Comparison of ENCODE assay signal across 30 mouse cellular contexts in the genomic region with DNA sequence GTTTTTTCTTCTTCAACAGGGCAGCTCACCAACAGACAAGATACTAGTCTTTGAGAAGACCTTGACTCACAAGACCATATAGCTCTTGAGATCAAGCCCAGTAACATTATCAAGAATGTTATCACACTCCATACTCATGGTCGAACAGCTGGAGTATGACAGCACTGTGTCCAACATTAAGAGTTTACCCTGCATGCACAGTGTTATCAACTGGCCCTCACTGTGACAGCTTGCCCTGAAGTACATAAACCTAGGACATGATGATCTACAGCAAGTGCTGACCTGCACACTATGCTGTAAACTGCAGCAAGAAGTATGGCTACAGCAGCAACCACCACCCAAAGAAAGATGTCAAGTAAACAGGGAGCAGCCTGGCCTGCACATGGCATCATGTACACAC. TPM values are rescaled to one million over a fixed set of nuclear protein-coding genes. Genes with fewer than 3 reads are reported as not detected.
DNase-seq lines count a peak whose midpoint lies in the region; ATAC-seq and TF ChIP-seq lines count a peak whose summit lies in the region.
"Had no signal": no experiment of that assay in that cellular context is flagged by ENCODE, and none has a peak within 500 bp of the region (broad histone marks: within the 10 kb centered on the region; RNA-seq: fewer than 3 reads in every experiment).

No protein-coding gene starts in this region.

- no peaks in the 10 kb centered on the region; the same call in 1 of the 2 replicates for H3K36me3 ChIP-seq in heart, postnatal 0 days (replicated peaks; ENCODE audit: control insufficient read depth, insufficient read depth, low read length)
- H3K36me3 ChIP-seq in megakaryocyte, embryonic 14.5 days (replicated peaks; ENCODE audit: low read length), result peaks cover 42% of the 10 kb centered on the region
- H3K36me3 ChIP-seq in liver, embryonic 14.5 days (replicated peaks; ENCODE audit: control insufficient read depth, insufficient read depth, low read depth), result no peaks in the 10 kb centered on the region; the same call in none of the 2 replicates
- no peaks in the 10 kb centered on the region for H3K36me3 ChIP-seq in midbrain, embryonic 15.5 days (replicated peaks)
- H3K36me3 ChIP-seq: forebrain, embryonic 12.5 days had no signal

- peaks cover 3% of the 10 kb centered on the region; the same call in 1 of the 2 replicates for H3K4me1 ChIP-seq in heart, postnatal 0 days (ENCODE audit: control insufficient read depth, insufficient read depth)
- H3K4me1 ChIP-seq in megakaryocyte, embryonic 14.5 days, result peaks cover 66% of the 10 kb centered on the region
- peaks cover 13 to 24% of the 10 kb centered on the region in 2 experiments for H3K4me1 ChIP-seq in liver, embryonic 14.5 days (replicated peaks; ENCODE audit: control insufficient read depth in 2 of 2, insufficient read depth in 2 of 2, low read length in 1 of 2)
- H3K4me1 ChIP-seq in midbrain, embryonic 15.5 days, result no peaks in the 10 kb centered on the region
- H3K4me1 ChIP-seq: hindbrain, embryonic 12.5 days; limb, embryonic 15.5 days; neural tube, embryonic 12.5 days had no signal

- ATAC-seq in heart, postnatal 0 days (ENCODE audit: insufficient read depth, low read depth), result peak; percentile 20; the same call in 1 of the 2 replicates
- ATAC-seq in megakaryocyte, adult 5-6 weeks (ENCODE audit: poor library complexity, severe bottlenecking), result no peak
- ATAC-seq in liver, embryonic 14.5 days (ENCODE audit: insufficient read depth), result peak; percentile 60
- peak; percentile 58 for ATAC-seq in megakaryocyte-erythroid progenitor cell, adult 5-6 weeks (replicated peaks; ENCODE audit: low FRiP score, low TSS enrichment, poor library complexity, severe bottlenecking)
- ATAC-seq in midbrain, embryonic 15.5 days (replicated peaks), result no peak
- ATAC-seq: CD4-positive, CD25-positive, alpha-beta regulatory T cell, adult 4 months; forebrain, postnatal 0 days; intestine, embryonic 16.5 days; midbrain, embryonic 16.5 days had no signal

- no peak overlapping the region for H3K4me2 ChIP-seq in heart, postnatal 0 days (ENCODE audit: low read depth, low read length)
- H3K4me2 ChIP-seq in liver, embryonic 14.5 days (ENCODE audit: low read depth), result no peak overlapping the region
- no peak overlapping the region for H3K4me2 ChIP-seq in midbrain, embryonic 15.5 days
- H3K4me2 ChIP-seq: embryonic facial prominence, embryonic 15.5 days; forebrain, embryonic 12.5 days; heart, embryonic 11.5 days; hindbrain, embryonic 12.5 days; limb, embryonic 15.5 days; neural tube, embryonic 12.5 days had no signal

- no peak overlapping the region for H3K4me3 ChIP-seq in heart, postnatal 0 days (ENCODE audit: low read depth, low read length)
- H3K4me3 ChIP-seq in megakaryocyte, embryonic 14.5 days (replicated peaks), result peak overlapping the region; percentile 74
- no peak overlapping the region for H3K4me3 ChIP-seq in liver, embryonic 14.5 days (ENCODE audit: insufficient read depth in 1 of 2, low read depth in 2 of 2, low read length in 2 of 2)
- no peak overlapping the region for H3K4me3 ChIP-seq in midbrain, embryonic 15.5 days
- H3K4me3 ChIP-seq: embryonic facial prominence, embryonic 10.5 days; embryonic facial prominence, embryonic 15.5 days; forebrain, embryonic 12.5 days; hindbrain, embryonic 12.5 days; limb, embryonic 15.5 days; midbrain, embryonic 10.5 days; neural tube, embryonic 12.5 days had no signal

- TF ChIP-seq CTCF in heart, postnatal 0 days (IDR thresholded peaks at IDR 0.05; ENCODE audit: low read depth), result no peak
- no peak for TF ChIP-seq CTCF in liver, embryonic 14.5 days (IDR thresholded peaks at IDR 0.05; ENCODE audit: low read depth)

- H3K9me3 ChIP-seq in heart, postnatal 0 days (replicated peaks; ENCODE audit: control insufficient read depth, low read length), result no peaks in the 10 kb centered on the region
- H3K9me3 ChIP-seq in megakaryocyte, embryonic 14.5 days, result no peaks in the 10 kb centered on the region
- H3K9me3 ChIP-seq in liver, embryonic 14.5 days (ENCODE audit: control insufficient read depth, low read length), result no peaks in the 10 kb centered on the region
- H3K9me3 ChIP-seq in midbrain, embryonic 15.5 days, result no peaks in the 10 kb centered on the region
- H3K9me3 ChIP-seq: embryonic facial prominence, embryonic 10.5 days; embryonic facial prominence, embryonic 15.5 days; hindbrain, embryonic 12.5 days; limb, embryonic 15.5 days; midbrain, embryonic 10.5 days; neural tube, embryonic 12.5 days had no signal

- H3K27me3 ChIP-seq in heart, postnatal 0 days (ENCODE audit: control insufficient read depth, insufficient read depth, low read length), result no peaks in the 10 kb centered on the region
- H3K27me3 ChIP-seq in megakaryocyte, embryonic 14.5 days (replicated peaks), result no peaks in the 10 kb centered on the region
- no peaks in the 10 kb centered on the region for H3K27me3 ChIP-seq in liver, embryonic 14.5 days (ENCODE audit: control insufficient read depth, insufficient read depth, low read length)
- no peaks in the 10 kb centered on the region for H3K27me3 ChIP-seq in midbrain, embryonic 15.5 days (replicated peaks)
- H3K27me3 ChIP-seq: embryonic facial prominence, embryonic 15.5 days; forebrain, embryonic 12.5 days; hindbrain, embryonic 12.5 days; limb, embryonic 15.5 days; neural tube, embryonic 12.5 days had no signal

- no peak for DNase-seq in heart, postnatal 0 days (ENCODE audit: low spot score)
- DNase-seq in heart, postnatal 4 days, result no peak
- no peak for DNase-seq in liver, embryonic 14.5 days (ENCODE audit: low read depth in 3 of 3, low spot score in 3 of 3)
- no peak for DNase-seq in neural tube, embryonic 10.5 days (ENCODE audit: extremely low spot score, low spot score)
- DNase-seq: adrenal gland, postnatal 25 days; cerebellum, adult 2 months; cerebellum, postnatal 25 days; forebrain, postnatal 0 days; gastrocnemius, postnatal 10 days; kidney, adult 9 months; kidney, postnatal 36 days; layer of hippocampus, postnatal 36 days; left cerebral cortex, postnatal 4 days; lung, postnatal 36 days; right cerebral cortex, postnatal 14 days had no signal

- no peak for TF ChIP-seq EP300 in heart, postnatal 0 days (IDR thresholded peaks at IDR 0.05; ENCODE audit: low read depth)
- no peak; the same call in 1 of the 2 replicates for TF ChIP-seq EP300 in liver, embryonic 14.5 days (IDR thresholded peaks at IDR 0.05; ENCODE audit: low read depth)

- WGBS in heart, postnatal 0 days, result 22% methylated on average over 1 of the region's 1 CpGs
- WGBS in liver, embryonic 14.5 days (ENCODE audit: insufficient replicate concordance), result 19% methylated on average over 1 of the region's 1 CpGs
- WGBS in midbrain, embryonic 15.5 days, result 90% methylated on average over 1 of the region's 1 CpGs

- H3K27ac ChIP-seq in heart, postnatal 0 days (ENCODE audit: low read depth), result no peak overlapping the region
- H3K27ac ChIP-seq in liver, embryonic 14.5 days, result no peak overlapping the region
- no peak overlapping the region for H3K27ac ChIP-seq in midbrain, embryonic 15.5 days
- H3K27ac ChIP-seq: embryonic facial prominence, embryonic 10.5 days; embryonic facial prominence, embryonic 15.5 days; forebrain, embryonic 12.5 days; hindbrain, embryonic 12.5 days; limb, embryonic 15.5 days; midbrain, embryonic 10.5 days; neural tube, embryonic 12.5 days had no signal

- H3K9ac ChIP-seq in heart, postnatal 0 days (replicated peaks; ENCODE audit: low read depth, low read length), result no peak overlapping the region
- H3K9ac ChIP-seq in liver, embryonic 14.5 days (replicated peaks), result no peak overlapping the region
- no peak overlapping the region for H3K9ac ChIP-seq in midbrain, embryonic 15.5 days
- H3K9ac ChIP-seq: embryonic facial prominence, embryonic 15.5 days; forebrain, embryonic 12.5 days; forebrain, postnatal 0 days; hindbrain, embryonic 12.5 days; limb, embryonic 15.5 days; neural tube, embryonic 12.5 days had no signal

RNA-seq across cellular contexts. Expression of a gene that starts 13.7 kb away (rescaled TPM):
- 52.7 and 82.4 TPM in 2 replicates for total RNA-seq in heart, postnatal 0 days (2014; rRNA removed; ENCODE audit: low replicate concordance)
- polyA plus RNA-seq in heart, postnatal 0 days (2015; fragmentation: Nextera tagmentation; extraction: Ambion mirVana), result 18.0 and 19.2 TPM in 2 replicates
- total RNA-seq in heart, postnatal 4 days (2021), result 10 to 100 TPM; 34.3 to 34.9 TPM
- polyA plus RNA-seq in megakaryocyte, embryonic 14.5 days (2012; ENCODE audit: insufficient read depth, low replicate concordance), result 61.8 and 70.5 TPM in 2 replicates
- total RNA-seq in megakaryocyte, adult 5-6 weeks (2015), result 144 TPM in 2 replicates
- total RNA-seq in megakaryocyte, adult 5-6 weeks (2017), result 185 and 235 TPM in 2 replicates
- 22.4 and 24.4 TPM in 2 replicates for polyA plus RNA-seq in liver, embryonic 14.5 days (2012; rRNA removed)
- 14.8 and 16.2 TPM in 2 replicates for polyA plus RNA-seq in liver, embryonic 14.5 days (2014; fragmentation: Nextera tagmentation; extraction: Ambion mirVana)
- 49.1 and 70.0 TPM in 2 replicates for total RNA-seq in megakaryocyte-erythroid progenitor cell, adult 5-6 weeks (2014; fragmentation: Nextera tagmentation)
- total RNA-seq in megakaryocyte-erythroid progenitor cell, adult 5-6 weeks (2017), result 77.0 and 113 TPM in 2 replicates
- 63.1 and 63.6 TPM in 2 replicates for polyA plus RNA-seq in midbrain, embryonic 15.5 days (2015; fragmentation: Nextera tagmentation; extraction: Ambion mirVana)

RNA-seq across cellular contexts. Expression of a gene that starts 41.6 kb away (rescaled TPM):
- 6.8 and 15.5 TPM in 2 replicates for total RNA-seq in heart, postnatal 0 days (2014; rRNA removed; ENCODE audit: low replicate concordance)
- 21.5 and 22.2 TPM in 2 replicates for polyA plus RNA-seq in heart, postnatal 0 days (2015; fragmentation: Nextera tagmentation; extraction: Ambion mirVana)
- total RNA-seq in heart, postnatal 4 days (2021), result 10 to 100 TPM; 24.0 to 27.1 TPM
- 3.2 TPM in 1 of 2 replicates, not detected in the other for polyA plus RNA-seq in megakaryocyte, embryonic 14.5 days (2012; ENCODE audit: insufficient read depth, low replicate concordance)
- total RNA-seq in megakaryocyte, adult 5-6 weeks (2015), result 28.8 and 31.7 TPM in 2 replicates
- total RNA-seq in megakaryocyte, adult 5-6 weeks (2017), result 47.4 and 48.7 TPM in 2 replicates
- 3.2 and 6.1 TPM in 2 replicates for polyA plus RNA-seq in liver, embryonic 14.5 days (2012; rRNA removed)
- 10.4 and 11.1 TPM in 2 replicates for polyA plus RNA-seq in liver, embryonic 14.5 days (2014; fragmentation: Nextera tagmentation; extraction: Ambion mirVana)
- 19.6 and 22.1 TPM in 2 replicates for total RNA-seq in megakaryocyte-erythroid progenitor cell, adult 5-6 weeks (2014; fragmentation: Nextera tagmentation)
- 19.0 and 22.7 TPM in 2 replicates for total RNA-seq in megakaryocyte-erythroid progenitor cell, adult 5-6 weeks (2017)
- polyA plus RNA-seq in midbrain, embryonic 15.5 days (2015; fragmentation: Nextera tagmentation; extraction: Ambion mirVana), result 76.1 and 85.8 TPM in 2 replicates

Comparison
In these comparisons a context has a peak if more than half of its experiments do, and no peak if none do; other contexts are left out.
1. ATAC-seq: peak in heart, postnatal 0 days (single experiment), liver, embryonic 14.5 days (single experiment) and megakaryocyte-erythroid progenitor cell, adult 5-6 weeks (single experiment); none in megakaryocyte, adult 5-6 weeks (single experiment) and midbrain, embryonic 15.5 days (single experiment).